Mouse (Mus musculus): Measurements from ENCODE around the gene Cd300lf. TPM values are rescaled to one million over a fixed set of nuclear protein-coding genes. Genes with fewer than 3 reads are reported as not detected.

Gene Cd300lf
- polyA plus RNA-seq, 1 experiment from 2014 or later, result 0.29 TPM

- Histone ChIP-seq H3K27ac (ENCODE audit: low read depth, low read length) (no peak overlapping the region), H3K9me3 (ENCODE audit: control insufficient read depth, low read length) (peaks cover 6% of the 10 kb centered on the region; the same call in 1 of the 2 replicates), H3K4me2 (ENCODE audit: low read length) (no peak overlapping the region), H3K4me3 (ENCODE audit: low read length) (no peak overlapping the region), H3K27me3 (replicated peaks; ENCODE audit: control insufficient read depth, insufficient read depth, low read length) (peaks cover 21% of the 10 kb centered on the region), H3K4me1 (ENCODE audit: control insufficient read depth, insufficient read depth, low read depth, low read length) (peaks cover 7% of the 10 kb centered on the region), H3K36me3 (ENCODE audit: control insufficient read depth, insufficient read depth, low read length) (no peaks in the 10 kb centered on the region), H3K9ac (ENCODE audit: low read depth, low read length) (no peak overlapping the region)
- ATAC-seq, result no peak
- 81% methylated on average over 9 of the region's 9 CpGs for WGBS
These were observed 19.3 kb upstream of the Cd300lf start for GRCm38 (mm10) chr11:115153088-115153487.

DNA sequence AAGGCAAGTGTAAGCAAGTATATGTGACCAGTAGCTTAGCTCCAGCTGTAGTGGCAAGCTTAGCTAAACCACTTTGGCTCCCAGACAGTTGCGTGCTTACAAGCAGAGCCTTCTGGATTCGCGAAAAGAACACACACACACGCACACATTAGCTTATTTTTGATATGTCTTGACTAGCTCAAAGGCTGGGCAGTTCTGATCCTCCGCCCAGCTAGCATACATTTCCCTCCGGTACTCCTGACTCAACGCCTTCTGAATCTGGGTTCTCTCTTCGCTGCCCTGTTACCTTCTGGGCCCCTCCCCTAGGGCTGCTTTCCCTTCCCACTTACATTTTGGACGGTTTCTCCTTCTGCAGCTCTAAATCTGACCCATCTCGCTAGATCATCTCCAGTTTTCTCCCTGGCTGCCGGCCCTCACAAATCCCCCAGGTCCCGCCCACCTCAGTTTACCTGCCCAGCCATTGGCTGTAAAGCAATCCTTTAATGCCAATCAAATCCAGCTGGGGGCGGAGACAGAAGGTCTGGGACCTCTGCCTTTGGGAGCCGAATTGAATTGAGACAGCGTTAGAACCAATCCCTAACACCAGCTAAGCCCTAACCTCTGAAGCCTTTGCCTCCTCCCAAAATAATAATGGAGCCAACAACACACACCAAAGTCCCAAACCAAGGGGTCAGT lies 18.1 kb upstream of the Cd300lf start:
- Histone ChIP-seq H3K27ac (ENCODE audit: low read depth, low read length) (no peak overlapping the region), H3K4me1 (ENCODE audit: control insufficient read depth, insufficient read depth, low read depth, low read length) (peaks cover 7% of the 10 kb centered on the region), H3K9ac (ENCODE audit: low read depth, low read length) (peak overlapping the region; percentile 50), H3K36me3 (ENCODE audit: control insufficient read depth, insufficient read depth, low read length) (no peaks in the 10 kb centered on the region), H3K9me3 (ENCODE audit: control insufficient read depth, low read length) (peaks cover 6% of the 10 kb centered on the region; the same call in 1 of the 2 replicates), H3K4me3 (ENCODE audit: low read length) (peak overlapping the region; percentile 40), H3K27me3 (replicated peaks; ENCODE audit: control insufficient read depth, insufficient read depth, low read length) (peaks cover 21% of the 10 kb centered on the region), H3K4me2 (ENCODE audit: low read length) (peak overlapping the region; percentile 66)
- WGBS, result 5% methylated on average over 15 of the region's 15 CpGs
- ATAC-seq, result peak; percentile 84

DNA sequence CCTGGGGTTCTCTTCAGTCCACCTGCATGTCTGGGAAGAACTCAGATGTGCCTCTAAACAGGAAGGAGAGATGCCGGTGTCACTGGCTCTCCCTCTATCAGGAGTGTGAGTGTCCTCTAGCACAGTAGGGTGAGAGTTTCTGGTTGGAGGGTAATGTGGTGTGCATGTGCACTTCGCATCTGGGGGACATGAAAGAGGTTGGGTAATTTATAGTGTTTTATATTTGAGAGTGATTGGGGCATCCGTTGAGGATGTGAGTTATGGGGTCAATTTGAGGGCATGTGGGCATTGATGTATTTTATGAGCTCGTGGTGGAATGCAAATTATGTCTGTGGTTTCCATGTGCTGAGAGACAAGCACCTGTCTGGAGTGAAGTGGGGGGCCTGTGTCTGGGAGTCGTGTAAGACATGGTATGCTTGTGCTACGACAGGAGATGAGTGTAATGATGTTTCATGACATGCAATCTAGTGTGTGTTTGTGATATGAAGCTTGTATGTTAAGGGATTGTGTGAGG lies 17.0 kb upstream of the Cd300lf start:
- no peak for ATAC-seq
- WGBS, result 69% methylated on average over 6 of the region's 6 CpGs
- no peak overlapping the region for H3K4me3 ChIP-seq (ENCODE audit: low read length)
- H3K4me1 ChIP-seq (ENCODE audit: control insufficient read depth, insufficient read depth, low read depth, low read length), result peaks cover 7% of the 10 kb centered on the region
- peaks cover 6% of the 10 kb centered on the region; the same call in 1 of the 2 replicates for H3K9me3 ChIP-seq (ENCODE audit: control insufficient read depth, low read length)
- peaks cover 17% of the 10 kb centered on the region for H3K27me3 ChIP-seq (replicated peaks; ENCODE audit: control insufficient read depth, insufficient read depth, low read length)
- H3K27ac ChIP-seq (ENCODE audit: low read depth, low read length), result no peak overlapping the region
- H3K36me3 ChIP-seq (ENCODE audit: control insufficient read depth, insufficient read depth, low read length), result no peaks in the 10 kb centered on the region
- H3K9ac ChIP-seq (ENCODE audit: low read depth, low read length), result no peak overlapping the region
- H3K4me2 ChIP-seq (ENCODE audit: low read length), result no peak overlapping the region

GRCm38 (mm10) chr11:115147813-115148212 lies 14.0 kb upstream of the Cd300lf start:
- Histone ChIP-seq H3K27me3 (replicated peaks; ENCODE audit: control insufficient read depth, insufficient read depth, low read length) (no peaks in the 10 kb centered on the region; the same call in 1 of the 2 replicates), H3K36me3 (ENCODE audit: control insufficient read depth, insufficient read depth, low read length) (no peaks in the 10 kb centered on the region), H3K4me1 (ENCODE audit: control insufficient read depth, insufficient read depth, low read depth, low read length) (no peaks in the 10 kb centered on the region; the same call in 1 of the 2 replicates), H3K27ac (ENCODE audit: low read depth, low read length) (no peak overlapping the region), H3K4me3 (ENCODE audit: low read length) (no peak overlapping the region), H3K4me2 (ENCODE audit: low read length) (no peak overlapping the region), H3K9me3 (ENCODE audit: control insufficient read depth, low read length) (peaks cover 6% of the 10 kb centered on the region; the same call in 1 of the 2 replicates), H3K9ac (ENCODE audit: low read depth, low read length) (no peak overlapping the region)
- ATAC-seq, result no peak
- 91% methylated on average over 4 of the region's 4 CpGs for WGBS

GRCm38 (mm10) chr11:115141970-115142369 lies 8.2 kb upstream of the Cd300lf start:
- no peaks in the 10 kb centered on the region for H3K9me3 ChIP-seq (ENCODE audit: control insufficient read depth, low read length)
- no peak overlapping the region for H3K27ac ChIP-seq (ENCODE audit: low read depth, low read length)
- ATAC-seq, result no peak
- no peaks in the 10 kb centered on the region for H3K4me1 ChIP-seq (ENCODE audit: control insufficient read depth, insufficient read depth, low read depth, low read length)
- no peak overlapping the region for H3K4me3 ChIP-seq (ENCODE audit: low read length)
- no peaks in the 10 kb centered on the region for H3K36me3 ChIP-seq (ENCODE audit: control insufficient read depth, insufficient read depth, low read length)
- H3K4me2 ChIP-seq (ENCODE audit: low read length), result no peak overlapping the region
- WGBS, result 88% methylated on average over 2 of the region's 2 CpGs
- H3K9ac ChIP-seq (ENCODE audit: low read depth, low read length), result no peak overlapping the region
- H3K27me3 ChIP-seq (replicated peaks; ENCODE audit: control insufficient read depth, insufficient read depth, low read length), result no peaks in the 10 kb centered on the region

- Histone ChIP-seq H3K9me3 (ENCODE audit: control insufficient read depth, low read length) (no peaks in the 10 kb centered on the region), H3K4me2 (ENCODE audit: low read length) (no peak overlapping the region), H3K36me3 (ENCODE audit: control insufficient read depth, insufficient read depth, low read length) (no peaks in the 10 kb centered on the region), H3K4me1 (ENCODE audit: control insufficient read depth, insufficient read depth, low read depth, low read length) (no peaks in the 10 kb centered on the region), H3K27ac (ENCODE audit: low read depth, low read length) (no peak overlapping the region), H3K4me3 (ENCODE audit: low read length) (no peak overlapping the region), H3K27me3 (replicated peaks; ENCODE audit: control insufficient read depth, insufficient read depth, low read length) (no peaks in the 10 kb centered on the region), H3K9ac (ENCODE audit: low read depth, low read length) (no peak overlapping the region)
- ATAC-seq, result no peak
- 85% methylated on average over 5 of the region's 5 CpGs for WGBS
These were observed 4.9 kb upstream of the Cd300lf start for GRCm38 (mm10) chr11:115138597-115139262.

GRCm38 (mm10) chr11:115131768-115132381 lies 1.9 kb downstream of the Cd300lf start:
- 89% methylated on average over 8 of the region's 8 CpGs for WGBS
- no peaks in the 10 kb centered on the region for H3K9me3 ChIP-seq (ENCODE audit: control insufficient read depth, low read length)
- no peaks in the 10 kb centered on the region for H3K4me1 ChIP-seq (ENCODE audit: control insufficient read depth, insufficient read depth, low read depth, low read length)
- no peaks in the 10 kb centered on the region for H3K36me3 ChIP-seq (ENCODE audit: control insufficient read depth, insufficient read depth, low read length)
- no peak overlapping the region for H3K9ac ChIP-seq (ENCODE audit: low read depth, low read length)
- H3K27me3 ChIP-seq (replicated peaks; ENCODE audit: control insufficient read depth, insufficient read depth, low read length), result no peaks in the 10 kb centered on the region
- H3K4me2 ChIP-seq (ENCODE audit: low read length), result no peak overlapping the region
- H3K4me3 ChIP-seq (ENCODE audit: low read length), result no peak overlapping the region
- ATAC-seq, result no peak
- no peak overlapping the region for H3K27ac ChIP-seq (ENCODE audit: low read depth, low read length)

- Histone ChIP-seq H3K27ac (ENCODE audit: low read depth, low read length) (no peak overlapping the region), H3K4me3 (ENCODE audit: low read length) (no peak overlapping the region), H3K27me3 (replicated peaks; ENCODE audit: control insufficient read depth, insufficient read depth, low read length) (no peaks in the 10 kb centered on the region), H3K9me3 (ENCODE audit: control insufficient read depth, low read length) (no peaks in the 10 kb centered on the region), H3K9ac (ENCODE audit: low read depth, low read length) (no peak overlapping the region), H3K4me2 (ENCODE audit: low read length) (no peak overlapping the region), H3K36me3 (ENCODE audit: control insufficient read depth, insufficient read depth, low read length) (no peaks in the 10 kb centered on the region), H3K4me1 (ENCODE audit: control insufficient read depth, insufficient read depth, low read depth, low read length) (no peaks in the 10 kb centered on the region)
- WGBS, result 92% methylated on average over 13 of the region's 13 CpGs
- ATAC-seq, result no peak
These were observed 4.2 kb downstream of the Cd300lf start for GRCm38 (mm10) chr11:115129508-115130126.

DNA sequence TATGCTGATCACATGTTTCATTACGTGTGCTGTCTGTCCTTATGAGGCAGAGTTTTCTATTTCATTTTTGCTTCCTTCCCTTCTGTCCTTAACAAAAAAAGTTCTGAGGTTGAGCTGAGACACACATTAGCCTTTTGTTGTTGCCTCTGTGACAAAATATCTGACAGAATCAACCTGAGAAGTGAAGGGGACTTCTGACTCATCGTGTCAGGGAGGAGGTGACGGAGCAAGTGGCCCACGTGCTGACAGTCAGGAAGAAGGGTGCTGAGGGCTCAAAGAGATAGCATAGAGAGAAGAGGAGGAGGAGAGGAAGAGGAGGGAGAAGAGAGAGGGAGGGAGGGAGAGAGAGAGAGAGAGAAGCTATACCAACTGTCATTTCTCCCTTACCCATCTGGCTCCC lies 5.3 kb downstream of the Cd300lf start:
- 83% methylated on average over 4 of the region's 4 CpGs for WGBS
- H3K9ac ChIP-seq (ENCODE audit: low read depth, low read length), result no peak overlapping the region
- no peaks in the 10 kb centered on the region for H3K36me3 ChIP-seq (ENCODE audit: control insufficient read depth, insufficient read depth, low read length)
- no peaks in the 10 kb centered on the region for H3K9me3 ChIP-seq (ENCODE audit: control insufficient read depth, low read length)
- H3K4me1 ChIP-seq (ENCODE audit: control insufficient read depth, insufficient read depth, low read depth, low read length), result no peaks in the 10 kb centered on the region
- H3K27ac ChIP-seq (ENCODE audit: low read depth, low read length), result no peak overlapping the region
- no peak overlapping the region for H3K4me3 ChIP-seq (ENCODE audit: low read length)
- no peaks in the 10 kb centered on the region for H3K27me3 ChIP-seq (replicated peaks; ENCODE audit: control insufficient read depth, insufficient read depth, low read length)
- no peak for ATAC-seq
- no peak overlapping the region for H3K4me2 ChIP-seq (ENCODE audit: low read length)
